ENCODE assay signal across 9 mouse cellular contexts in the genomic region with DNA sequence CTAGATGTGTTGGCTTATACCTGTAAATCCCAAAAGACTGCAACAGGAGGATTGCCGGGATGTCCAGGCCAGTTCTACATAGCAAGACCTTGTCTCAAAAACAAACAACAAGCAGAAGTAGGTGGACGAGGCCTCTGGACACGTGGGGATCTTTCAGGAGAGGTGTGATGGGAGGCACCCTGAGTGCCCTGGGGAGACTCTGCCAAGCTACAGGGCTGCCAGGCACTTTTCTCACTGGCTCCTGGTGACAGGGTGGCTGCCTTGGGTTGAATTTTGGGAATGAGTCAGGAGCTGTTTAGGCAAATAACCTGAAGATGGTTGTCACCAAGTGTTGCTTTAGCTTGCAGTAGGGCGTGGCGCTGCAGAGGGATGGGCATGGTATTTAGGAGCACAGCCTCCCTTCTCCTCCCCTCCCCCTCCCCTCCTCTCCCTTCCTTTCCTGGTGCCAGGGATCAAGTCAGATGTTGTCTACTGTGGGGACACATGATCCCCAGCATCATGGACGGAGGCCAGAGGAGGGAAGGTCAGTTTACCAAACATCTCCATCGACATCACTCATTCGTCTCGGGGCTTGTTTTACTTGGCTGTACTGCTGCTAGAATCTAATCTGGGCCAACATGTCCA. TPM values are rescaled to one million over a fixed set of nuclear protein-coding genes. Genes with fewer than 3 reads are reported as not detected.
DNase-seq lines count a peak whose midpoint lies in the region; ATAC-seq lines count a peak whose summit lies in the region.
"Had no signal": no experiment of that assay in that cellular context is flagged by ENCODE, and none has a peak within 500 bp of the region (broad histone marks: within the 10 kb centered on the region; RNA-seq: fewer than 3 reads in every experiment).

No protein-coding gene starts in this region.

- DNase-seq in kidney, adult 8-10 months, result no peak
- peak; percentile 33 for DNase-seq in brain, adult 2 months (ENCODE audit: low read depth, low spot score)
- peak; percentile 68 to 80 for DNase-seq in gastrocnemius, adult 8-10 months (ENCODE audit: low spot score in 2 of 2)
- peak; percentile 83 for DNase-seq in lung, postnatal 10 days
- no peak for DNase-seq in frontal cortex, postnatal 14 days (ENCODE audit: low spot score in 2 of 2)
- DNase-seq in frontal cortex, adult 2 months (ENCODE audit: extremely low spot score in 1 of 2, low spot score in 1 of 2), result no peak

- 52% methylated on average over 9 of the region's 9 CpGs for WGBS in kidney, embryonic 15.5 days

- H3K9me3 ChIP-seq in kidney, embryonic 15.5 days (replicated peaks), result no peaks in the 10 kb centered on the region
- H3K9me3 ChIP-seq: midbrain, embryonic 13.5 days had no signal

- peaks cover 52% of the 10 kb centered on the region for H3K4me1 ChIP-seq in kidney, embryonic 15.5 days

- no peak overlapping the region for H3K4me3 ChIP-seq in kidney, embryonic 15.5 days (replicated peaks)
- H3K4me3 ChIP-seq: midbrain, embryonic 13.5 days had no signal

- H3K27ac ChIP-seq in kidney, embryonic 15.5 days, result 0 out of 2 replicates have a peak overlapping the region, but pooled peaks have one; percentile 27
- H3K27ac ChIP-seq: midbrain, embryonic 13.5 days had no signal

- H3K4me2 ChIP-seq in kidney, embryonic 15.5 days, result no peak overlapping the region
- H3K4me2 ChIP-seq: midbrain, embryonic 13.5 days had no signal

- H3K36me3 ChIP-seq in kidney, embryonic 15.5 days, result peaks cover 24% of the 10 kb centered on the region

- no peak for ATAC-seq in kidney, embryonic 15.5 days (replicated peaks; ENCODE audit: low FRiP score)
- no peak for ATAC-seq in megakaryocyte-erythroid progenitor cell, adult 5-6 weeks (replicated peaks; ENCODE audit: low FRiP score, low TSS enrichment, poor library complexity, severe bottlenecking)
- ATAC-seq: midbrain, embryonic 13.5 days had no signal

- H3K9ac ChIP-seq in kidney, embryonic 15.5 days, result no peak overlapping the region
- H3K9ac ChIP-seq: midbrain, embryonic 13.5 days had no signal

- H3K27me3 ChIP-seq in kidney, embryonic 15.5 days, result no peaks in the 10 kb centered on the region
- H3K27me3 ChIP-seq: midbrain, embryonic 13.5 days had no signal

RNA-seq across cellular contexts. Expression of gene Foxk1, which starts 30.6 kb away (rescaled TPM):
- 6.4 and 7.7 TPM in 2 replicates for polyA plus RNA-seq in kidney, embryonic 15.5 days (2015; fragmentation: Nextera tagmentation; extraction: Ambion mirVana)
- total RNA-seq in gastrocnemius, adult 8-10 months (2022), result 10 to 100 TPM; 15.6 to 20.9 (median 17.7) TPM
- total RNA-seq in megakaryocyte-erythroid progenitor cell, adult 5-6 weeks (2014; fragmentation: Nextera tagmentation), result 12.3 and 17.0 TPM in 2 replicates
- total RNA-seq in megakaryocyte-erythroid progenitor cell, adult 5-6 weeks (2017), result 6.4 and 6.8 TPM in 2 replicates
- 19.1 and 19.2 TPM in 2 replicates for polyA plus RNA-seq in frontal cortex, adult 2 months (2012; rRNA removed)

RNA-seq across cellular contexts. Expression of gene Ap5z1, which starts 31.8 kb away (rescaled TPM):
- polyA plus RNA-seq in kidney, embryonic 15.5 days (2015; fragmentation: Nextera tagmentation; extraction: Ambion mirVana), result 10.2 and 12.9 TPM in 2 replicates
- total RNA-seq in gastrocnemius, adult 8-10 months (2022), result 1 to 10 TPM; 3.7 to 5.0 (median 4.1) TPM
- total RNA-seq in megakaryocyte-erythroid progenitor cell, adult 5-6 weeks (2014; fragmentation: Nextera tagmentation), result 16.4 and 25.5 TPM in 2 replicates
- total RNA-seq in megakaryocyte-erythroid progenitor cell, adult 5-6 weeks (2017), result 2.7 and 4.9 TPM in 2 replicates
- 30.7 and 30.8 TPM in 2 replicates for polyA plus RNA-seq in frontal cortex, adult 2 months (2012; rRNA removed)

Comparison
In these comparisons a context has a peak if more than half of its experiments do, and no peak if none do; other contexts are left out.
1. DNase-seq: peak in brain, adult 2 months (single experiment), gastrocnemius, adult 8-10 months (2 of 2) and lung, postnatal 10 days (single experiment); none in kidney, adult 8-10 months (0 of 2), frontal cortex, postnatal 14 days (0 of 2) and frontal cortex, adult 2 months (0 of 2).